Mouse (Mus musculus) midbrain, postnatal 0 days (tissue): ENCODE measurements around the gene Plekhg6. TPM values are rescaled to one million over a fixed set of nuclear protein-coding genes. Genes with fewer than 3 reads are reported as not detected.

Experiments
- ATAC-seq: fragments of 200-750 bp; cut with Nextera tagmentation; 2 replicates; pipeline ENCODE4 v1.8.0; 2017; ENCODE audit warnings: moderate number of reproducible peaks, mild to moderate bottlenecking, moderate TSS enrichment, moderate library complexity; ENCODE audit not compliant: low FRiP score
- DNase-seq: peaks from one replicate; pipeline ENCODE4 v3.0.0-alpha.2; 2015; ENCODE audit warnings: low spot score
- H3K27ac ChIP-seq: fragments of 300-500 bp; sonication (generic); 2 replicates; pipeline ENCODE4 v1.5.1; 2014; ENCODE audit warnings: low read depth, mild to moderate bottlenecking, low read length, mixed read lengths
- H3K27me3 ChIP-seq: fragments of 300-500 bp; sonication (generic); 2 replicates; pipeline ENCODE4 v1.6.1; 2014; ENCODE audit warnings: low read length, control low read depth, mixed read lengths; ENCODE audit not compliant: insufficient read depth
- H3K36me3 ChIP-seq: fragments of 300-500 bp; sonication (generic); 2 replicates; pipeline ENCODE4 v1.6.1; 2014; ENCODE audit warnings: low read length, control low read depth, mixed read lengths; ENCODE audit not compliant: insufficient read depth
- H3K4me1 ChIP-seq: fragments of 300-500 bp; sonication (generic); 2 replicates; pipeline ENCODE4 v1.6.1; 2014; ENCODE audit warnings: mild to moderate bottlenecking, control low read depth, antibody characterized with exemption, low read length, mixed read lengths; ENCODE audit not compliant: insufficient read depth
- H3K4me2 ChIP-seq: fragments of 300-500 bp; sonication (generic); 2 replicates; pipeline ENCODE4 v1.6.1; 2014; ENCODE audit warnings: low read depth, mild to moderate bottlenecking, low read length, mixed read lengths; ENCODE audit not compliant: poor library complexity, severe bottlenecking
- H3K4me3 ChIP-seq: fragments of 300-500 bp; sonication (generic); 2 replicates; pipeline ENCODE4 v1.5.1; 2014; ENCODE audit warnings: low read depth, mild to moderate bottlenecking, low read length, moderate library complexity
- H3K9ac ChIP-seq: fragments of 300-500 bp; sonication (generic); replicated peaks from 2 replicates; pipeline ENCODE4 v1.6.1; 2014; ENCODE audit warnings: mild to moderate bottlenecking, low read length, moderate library complexity, mixed read lengths; ENCODE audit not compliant: poor library complexity, severe bottlenecking
- H3K9me3 ChIP-seq: fragments of 300-500 bp; sonication (generic); 2 replicates; pipeline ENCODE4 v1.6.1; 2016; ENCODE audit warnings: low read length, control low read depth
- CTCF ChIP-seq: IDR thresholded peaks from 2 replicates; pipeline ENCODE4 v1.5.1; 2016; ENCODE audit warnings: antibody characterized with exemption, mild to moderate bottlenecking
- WGBS: fragments of 180-500 bp; shearing (Covaris S2); extraction: QIAGEN DNeasy Blood & Tissue Kit; methylation state at CpG from one replicate; pipeline ENCODE4 v1.1.7; 2014; 5-methylcytosine and 5-hydroxymethylcytosine counted together
- polyA plus RNA-seq: library from polyadenylated mRNA; unstranded; fragments of >200 nt; fragmentation: Nextera tagmentation; extraction: Ambion mirVana; gene quantifications from 2 replicates; pipeline ENCODE4 v1.2.1, GENCODE M21; 2015
- total RNA-seq: library from RNA; depleted of rRNA; stranded (reverse); fragments of >200 nt; gene quantifications from 2 replicates; pipeline ENCODE4 v1.2.3, GENCODE M21; 2014

Plekhg6 gene
- total and polyA plus RNA-seq, 2 experiments from 2014 or later: 0.22 to 0.35 TPM

DNA sequence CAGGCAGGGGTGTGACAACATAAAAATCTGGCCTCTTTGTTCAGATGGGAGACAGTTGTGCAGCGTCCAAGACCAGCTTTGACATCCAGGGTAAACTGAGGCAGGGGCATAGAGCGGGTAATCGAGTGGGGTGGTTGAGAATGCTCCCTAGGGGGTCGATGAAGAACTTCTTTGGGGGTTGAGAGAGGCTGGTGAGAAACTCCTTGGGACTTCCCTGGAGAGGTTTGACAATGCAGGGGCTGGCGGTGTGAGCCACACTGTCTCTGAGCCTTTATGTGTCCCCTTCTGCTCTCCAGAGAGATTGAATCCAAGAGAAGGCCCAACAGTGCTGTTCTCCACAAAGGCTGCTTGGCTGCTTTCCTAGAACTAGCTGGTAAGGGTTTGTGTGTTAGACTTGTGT, 9.3 kb upstream of the Plekhg6 start:
- Histone ChIP-seq H3K27ac (no peak overlapping the region), H3K9ac (no peak overlapping the region), H3K4me2 (no peak overlapping the region), H3K4me3 (no peak overlapping the region), H3K9me3 (no peaks in the 10 kb centered on the region), H3K36me3 (no peaks in the 10 kb centered on the region), H3K4me1 (no peaks in the 10 kb centered on the region), H3K27me3 (no peaks in the 10 kb centered on the region)
- no peak for DNase-seq
- no peak for ATAC-seq
- WGBS: 85% methylated on average over 5 of the region's 5 CpGs
- no peak for TF ChIP-seq CTCF

DNA sequence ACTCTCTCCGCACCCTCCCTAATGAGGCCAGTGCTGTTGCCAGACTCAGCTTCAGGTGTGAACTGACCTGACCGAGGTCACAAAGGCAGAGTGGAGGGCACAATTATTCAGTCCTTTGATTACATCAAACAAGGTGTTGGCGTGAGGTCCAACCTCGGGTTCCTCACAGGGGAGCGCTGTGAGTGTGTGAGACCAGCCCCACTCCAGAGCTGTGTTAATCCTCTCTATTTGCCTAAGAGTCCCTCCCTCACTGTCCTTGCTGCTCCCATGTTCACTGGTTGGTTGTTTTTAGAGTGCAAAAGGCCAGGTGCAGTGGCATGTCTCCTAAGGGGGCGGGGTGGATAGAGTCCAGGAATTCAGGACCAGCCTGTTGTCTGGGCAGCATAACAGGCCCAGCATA, 5.5 kb upstream of the Plekhg6 start:
- TF ChIP-seq CTCF: no peak
- DNase-seq (no peak), ATAC-seq (no peak)
- H3K4me1 ChIP-seq: no peaks in the 10 kb centered on the region
- H3K27me3 ChIP-seq: peaks cover 9% of the 10 kb centered on the region
- no peak overlapping the region for H3K4me2 ChIP-seq
- H3K27ac ChIP-seq: no peak overlapping the region
- H3K36me3 ChIP-seq: no peaks in the 10 kb centered on the region
- no peaks in the 10 kb centered on the region for H3K9me3 ChIP-seq
- H3K4me3 ChIP-seq: no peak overlapping the region
- no peak overlapping the region for H3K9ac ChIP-seq
- WGBS: 83% methylated on average over 6 of the region's 6 CpGs

DNA sequence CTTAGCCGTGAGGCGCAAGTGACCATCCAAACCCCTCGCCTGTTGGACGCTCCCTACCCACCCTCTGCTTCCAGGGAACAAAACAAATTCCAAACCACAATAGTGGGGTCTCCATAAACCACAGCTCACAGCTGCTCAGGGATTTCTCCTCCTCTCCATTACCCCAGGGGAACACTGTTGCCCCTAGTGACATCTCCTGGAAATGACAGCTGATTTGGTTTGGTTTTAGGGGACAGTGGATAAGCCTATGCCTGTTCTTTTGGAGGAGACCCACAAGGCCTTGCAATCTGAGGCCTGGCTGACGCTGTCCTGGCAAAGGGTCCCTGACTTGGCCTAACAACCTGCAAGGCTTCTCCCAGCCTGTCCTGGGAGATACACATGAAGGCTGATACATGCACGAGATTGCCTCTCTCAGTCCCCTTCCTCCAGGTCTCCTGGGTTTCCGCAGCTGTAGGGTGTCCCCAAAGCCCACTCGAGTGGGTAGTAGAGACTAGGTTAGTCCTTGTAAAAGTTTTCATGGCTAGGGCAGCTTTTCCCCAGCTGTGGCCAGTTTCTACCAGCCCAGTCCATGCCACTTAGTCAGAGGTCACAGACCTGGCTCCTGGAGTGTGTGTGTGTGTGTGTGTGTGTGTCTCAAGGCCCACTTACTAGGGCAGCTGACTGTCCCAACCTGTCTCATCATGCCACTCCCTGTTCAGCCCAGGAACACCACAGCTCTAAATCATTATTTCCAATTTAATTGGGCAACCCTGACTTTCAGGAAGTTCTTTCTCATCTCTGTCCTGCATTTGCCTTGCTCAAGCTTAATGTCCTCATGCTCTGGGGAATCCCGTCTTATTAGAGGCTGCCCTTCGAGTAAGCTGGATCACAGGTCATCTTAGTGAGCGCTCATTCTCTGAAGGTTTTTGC, 4.7 kb upstream of the Plekhg6 start:
- peak; percentile 60 for TF ChIP-seq CTCF
- Histone ChIP-seq H3K4me1 (peaks cover 4% of the 10 kb centered on the region; the same call in 1 of the 2 replicates), H3K27ac (no peak overlapping the region), H3K4me2 (no peak overlapping the region), H3K4me3 (no peak overlapping the region), H3K27me3 (peaks cover 17% of the 10 kb centered on the region), H3K9me3 (no peaks in the 10 kb centered on the region), H3K9ac (no peak overlapping the region), H3K36me3 (no peaks in the 10 kb centered on the region)
- DNase-seq (no peak), ATAC-seq (no peak)
- WGBS: 61% methylated on average over 11 of the region's 11 CpGs

DNA sequence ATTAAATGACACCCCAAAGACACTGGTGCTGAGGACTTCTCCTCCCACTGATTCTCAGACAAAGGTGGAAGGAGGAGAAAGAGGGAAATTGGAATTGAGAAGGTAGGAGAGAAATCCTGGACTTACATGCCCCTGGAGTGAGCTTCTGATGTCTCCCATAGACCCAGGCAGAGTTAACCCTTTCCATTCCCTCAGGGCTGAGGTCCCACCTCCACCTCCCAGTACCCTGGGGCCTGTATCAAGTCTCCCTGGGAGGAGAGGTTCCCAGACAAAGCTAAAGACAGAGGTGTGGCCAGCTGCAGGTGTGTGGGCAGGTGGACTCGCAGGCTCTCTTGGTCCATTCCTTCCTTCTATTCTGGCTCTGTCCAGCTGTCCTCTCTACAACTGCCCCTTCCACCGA, 1.4 kb upstream of the Plekhg6 start:
- no peaks in the 10 kb centered on the region for H3K36me3 ChIP-seq
- ATAC-seq: no peak
- no peak overlapping the region for H3K9ac ChIP-seq
- 84% methylated on average over 2 of the region's 2 CpGs for WGBS
- no peak for DNase-seq
- no peak overlapping the region for H3K4me2 ChIP-seq
- no peak overlapping the region for H3K4me3 ChIP-seq
- no peaks in the 10 kb centered on the region for H3K9me3 ChIP-seq
- H3K27me3 ChIP-seq: peaks cover 49% of the 10 kb centered on the region
- TF ChIP-seq CTCF: no peak
- H3K27ac ChIP-seq: no peak overlapping the region
- H3K4me1 ChIP-seq: peaks cover 8% of the 10 kb centered on the region; the same call in 1 of the 2 replicates

DNA sequence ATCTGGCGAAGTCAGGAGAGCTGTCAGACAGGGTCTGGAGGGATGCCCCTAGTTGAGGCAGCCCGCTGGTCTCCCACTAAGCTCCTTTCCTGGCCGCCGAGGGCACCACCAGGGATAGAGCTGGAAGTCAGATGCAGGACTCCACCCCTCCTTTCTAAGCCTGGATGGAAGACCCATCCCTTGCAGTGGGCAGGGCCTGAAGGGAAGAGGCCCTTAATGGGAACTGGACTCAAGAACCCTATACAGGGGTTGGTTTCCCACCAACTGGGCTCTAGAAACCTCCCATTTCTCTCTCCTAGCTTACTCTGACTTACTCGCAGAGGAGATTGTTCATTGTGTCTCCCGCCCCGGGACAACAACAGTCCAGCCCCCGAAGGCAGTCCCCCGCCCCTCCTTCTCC, 812 bp downstream of the Plekhg6 start:
- Histone ChIP-seq H3K36me3 (no peaks in the 10 kb centered on the region), H3K4me2 (peak overlapping the region; percentile 69), H3K27ac (no peak overlapping the region), H3K9me3 (no peaks in the 10 kb centered on the region), H3K27me3 (peaks cover 49% of the 10 kb centered on the region), H3K9ac (peak overlapping the region; percentile 46; the same call in 1 of the 2 replicates), H3K4me3 (peak overlapping the region; percentile 37; the same call in 1 of the 2 replicates), H3K4me1 (peaks cover 8% of the 10 kb centered on the region; the same call in 1 of the 2 replicates)
- WGBS: 5% methylated on average over 9 of the region's 9 CpGs
- no peak for ATAC-seq
- DNase-seq: no peak
- no peak for TF ChIP-seq CTCF

DNA sequence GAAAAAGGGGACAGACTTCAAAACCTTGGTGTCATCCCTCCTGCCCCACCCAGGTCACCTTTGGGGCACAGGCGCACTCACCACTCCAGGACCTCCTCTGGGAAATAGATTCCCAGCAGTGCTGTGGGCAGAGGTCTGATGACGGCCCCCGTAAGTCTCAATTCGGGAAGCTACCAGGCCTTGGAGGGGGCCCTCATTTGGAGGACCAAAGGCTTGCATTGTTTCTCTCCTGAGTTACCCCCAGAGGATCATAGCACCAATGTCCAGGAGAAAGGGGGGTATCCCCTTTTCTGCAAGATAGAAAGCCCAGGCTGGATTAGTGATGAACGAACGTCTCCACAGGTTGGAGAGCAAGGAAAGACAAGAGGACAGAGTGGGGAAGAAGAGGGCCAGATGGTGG, 2.0 kb downstream of the Plekhg6 start:
- Histone ChIP-seq H3K9ac (no peak overlapping the region), H3K4me3 (no peak overlapping the region), H3K27me3 (peaks cover 49% of the 10 kb centered on the region), H3K9me3 (no peaks in the 10 kb centered on the region), H3K4me1 (peaks cover 8% of the 10 kb centered on the region; the same call in 1 of the 2 replicates), H3K4me2 (no peak overlapping the region), H3K36me3 (no peaks in the 10 kb centered on the region), H3K27ac (no peak overlapping the region)
- ATAC-seq: no peak
- WGBS: 33% methylated on average over 6 of the region's 6 CpGs
- no peak for DNase-seq
- no peak for TF ChIP-seq CTCF
